Mouse (Mus musculus) heart, embryonic 16.5 days (tissue): ENCODE data around the gene Atp12a. TPM values are rescaled to one million over a fixed set of nuclear protein-coding genes. Genes with fewer than 3 reads are reported as not detected.

Experiments used
- ATAC-seq: fragments of 200-750 bp; cut with Nextera tagmentation; replicated peaks from 2 replicates; pipeline ENCODE4 v1.8.0; 2017; ENCODE audit warnings: moderate number of reproducible peaks; ENCODE audit not compliant: insufficient read depth, low FRiP score; ENCODE audit errors: extremely low read depth
- H3K27ac ChIP-seq: fragments of 300-500 bp; sonication (generic); 2 replicates; pipeline ENCODE4 v1.5.1; 2014; ENCODE audit warnings: mild to moderate bottlenecking, low read length, control low read depth, moderate library complexity
- H3K27me3 ChIP-seq: fragments of 300-500 bp; sonication (generic); 2 replicates; pipeline ENCODE4 v1.6.1; 2014; ENCODE audit warnings: low read length, mixed read lengths; ENCODE audit not compliant: control insufficient read depth, insufficient read depth
- H3K36me3 ChIP-seq: fragments of 300-500 bp; sonication (generic); 2 replicates; pipeline ENCODE4 v1.6.1; 2014; ENCODE audit not compliant: control insufficient read depth, insufficient read depth
- H3K4me1 ChIP-seq: fragments of 300-500 bp; sonication (generic); 2 replicates; pipeline ENCODE4 v1.6.1; 2014; ENCODE audit warnings: low read length, mixed read lengths; ENCODE audit not compliant: control insufficient read depth, insufficient read depth
- H3K4me2 ChIP-seq: fragments of 300-500 bp; sonication (generic); 2 replicates; pipeline ENCODE4 v1.6.1; 2014; ENCODE audit warnings: low read depth, mild to moderate bottlenecking, control low read depth, low read length
- H3K4me3 ChIP-seq: fragments of 300-500 bp; sonication (generic); 2 replicates; pipeline ENCODE4 v1.5.1; 2014; ENCODE audit warnings: mild to moderate bottlenecking, control low read depth, low read length
- H3K9ac ChIP-seq: fragments of 300-500 bp; sonication (generic); 2 replicates; pipeline ENCODE4 v1.6.1; 2014; ENCODE audit warnings: low read length, control low read depth
- H3K9me3 ChIP-seq: fragments of 300-500 bp; sonication (generic); replicated peaks from 2 replicates; pipeline ENCODE4 v1.6.1; 2016; ENCODE audit warnings: low read length; ENCODE audit not compliant: control insufficient read depth
- WGBS: fragments of 180-500 bp; shearing (Covaris S2); extraction: QIAGEN DNeasy Blood & Tissue Kit; methylation state at CpG from one replicate; pipeline ENCODE4 v1.1.7; 2014; 5-methylcytosine and 5-hydroxymethylcytosine counted together
- polyA plus RNA-seq: library from polyadenylated mRNA; unstranded; fragments of >200 nt; fragmentation: Nextera tagmentation; extraction: Ambion mirVana; gene quantifications from 2 replicates; pipeline ENCODE4 v1.2.1, GENCODE M21; 2015

Gene Atp12a
- polyA plus RNA-seq, 1 experiment from 2014 or later: 0.11 TPM

GRCm38 (mm10) chr14:56337696-56338095 lies 27.2 kb upstream of the Atp12a start:
- Histone ChIP-seq H3K9me3 (no peaks in the 10 kb centered on the region), H3K27me3 (no peaks in the 10 kb centered on the region), H3K4me2 (no peak overlapping the region), H3K36me3 (no peaks in the 10 kb centered on the region), H3K27ac (no peak overlapping the region), H3K4me1 (peaks cover 4% of the 10 kb centered on the region), H3K4me3 (no peak overlapping the region), H3K9ac (no peak overlapping the region)
- 85% methylated on average over 2 of the region's 2 CpGs for WGBS
- no peak for ATAC-seq

- H3K4me2 ChIP-seq: no peak overlapping the region
- peaks cover 4% of the 10 kb centered on the region for H3K4me1 ChIP-seq
- H3K9me3 ChIP-seq: no peaks in the 10 kb centered on the region
- no peaks in the 10 kb centered on the region for H3K27me3 ChIP-seq
- H3K9ac ChIP-seq: no peak overlapping the region
- ATAC-seq: no peak
- H3K36me3 ChIP-seq: no peaks in the 10 kb centered on the region
- WGBS: 68% methylated on average over 7 of the region's 7 CpGs
- no peak overlapping the region for H3K4me3 ChIP-seq
- no peak overlapping the region for H3K27ac ChIP-seq
Measured at GRCm38 (mm10) chr14:56338882-56339442, 25.9 kb upstream of the Atp12a start.

- no peak overlapping the region for H3K9ac ChIP-seq
- H3K27me3 ChIP-seq: no peaks in the 10 kb centered on the region
- H3K4me3 ChIP-seq: no peak overlapping the region
- H3K4me2 ChIP-seq: no peak overlapping the region
- no peak overlapping the region for H3K27ac ChIP-seq
- H3K4me1 ChIP-seq: no peaks in the 10 kb centered on the region
- no peaks in the 10 kb centered on the region for H3K9me3 ChIP-seq
- no peak for ATAC-seq
- H3K36me3 ChIP-seq: no peaks in the 10 kb centered on the region
- 72% methylated on average over 3 of the region's 3 CpGs for WGBS
Measured at GRCm38 (mm10) chr14:56348704-56349103, 16.2 kb upstream of the Atp12a start.

- Histone ChIP-seq H3K9me3 (no peaks in the 10 kb centered on the region), H3K4me3 (no peak overlapping the region), H3K9ac (no peak overlapping the region), H3K4me1 (no peaks in the 10 kb centered on the region), H3K36me3 (no peaks in the 10 kb centered on the region), H3K27me3 (no peaks in the 10 kb centered on the region), H3K4me2 (no peak overlapping the region), H3K27ac (no peak overlapping the region)
- no peak for ATAC-seq
- 85% methylated on average over 2 of the region's 2 CpGs for WGBS
Measured at GRCm38 (mm10) chr14:56349541-56349940, 15.3 kb upstream of the Atp12a start.

GRCm38 (mm10) chr14:56351959-56352660 lies 12.8 kb upstream of the Atp12a start:
- H3K4me2 ChIP-seq: no peak overlapping the region
- ATAC-seq: 0 out of 2 replicates have a peak, but pooled peaks have one; percentile 45
- H3K27ac ChIP-seq: no peak overlapping the region
- no peak overlapping the region for H3K9ac ChIP-seq
- H3K4me3 ChIP-seq: no peak overlapping the region
- no peaks in the 10 kb centered on the region for H3K36me3 ChIP-seq
- no peaks in the 10 kb centered on the region for H3K27me3 ChIP-seq
- WGBS: 25% methylated on average over 17 of the region's 17 CpGs
- no peaks in the 10 kb centered on the region for H3K9me3 ChIP-seq
- no peaks in the 10 kb centered on the region for H3K4me1 ChIP-seq

- no peak overlapping the region for H3K27ac ChIP-seq
Measured at GRCm38 (mm10) chr14:56354803-56355202, 10.1 kb upstream of the Atp12a start.

GRCm38 (mm10) chr14:56355396-56355795 lies 9.5 kb upstream of the Atp12a start:
- H3K9ac ChIP-seq: no peak overlapping the region
- no peaks in the 10 kb centered on the region for H3K9me3 ChIP-seq
- H3K4me3 ChIP-seq: no peak overlapping the region
- no peak overlapping the region for H3K4me2 ChIP-seq
- 64% methylated on average over 8 of the region's 8 CpGs for WGBS
- no peaks in the 10 kb centered on the region for H3K4me1 ChIP-seq
- H3K36me3 ChIP-seq: no peaks in the 10 kb centered on the region
- ATAC-seq: no peak
- H3K27ac ChIP-seq: no peak overlapping the region
- no peaks in the 10 kb centered on the region for H3K27me3 ChIP-seq

More at GRCm38 (mm10) chr14:56354803-56355202, 10.1 kb upstream of the Atp12a start:
- H3K9ac ChIP-seq: no peak overlapping the region
- 56% methylated on average over 3 of the region's 3 CpGs for WGBS
- no peak overlapping the region for H3K4me2 ChIP-seq
- H3K4me1 ChIP-seq: no peaks in the 10 kb centered on the region
- H3K36me3 ChIP-seq: no peaks in the 10 kb centered on the region
- no peak overlapping the region for H3K4me3 ChIP-seq
- no peak for ATAC-seq
- no peaks in the 10 kb centered on the region for H3K27me3 ChIP-seq
- no peaks in the 10 kb centered on the region for H3K9me3 ChIP-seq

GRCm38 (mm10) chr14:56356196-56356595 lies 8.7 kb upstream of the Atp12a start:
- no peaks in the 10 kb centered on the region for H3K36me3 ChIP-seq
- H3K27ac ChIP-seq: no peak overlapping the region
- WGBS: 88% methylated on average over 6 of the region's 6 CpGs

GRCm38 (mm10) chr14:56358422-56358821 lies 6.4 kb upstream of the Atp12a start:
- Histone ChIP-seq H3K4me3 (no peak overlapping the region), H3K27me3 (peaks cover 10% of the 10 kb centered on the region), H3K9me3 (no peaks in the 10 kb centered on the region), H3K27ac (no peak overlapping the region), H3K4me2 (no peak overlapping the region), H3K9ac (no peak overlapping the region), H3K36me3 (no peaks in the 10 kb centered on the region), H3K4me1 (no peaks in the 10 kb centered on the region)
- 82% methylated on average over 7 of the region's 7 CpGs for WGBS
- no peak for ATAC-seq

More at GRCm38 (mm10) chr14:56356196-56356595, 8.7 kb upstream of the Atp12a start:
- Histone ChIP-seq H3K9me3 (no peaks in the 10 kb centered on the region), H3K4me3 (no peak overlapping the region), H3K4me1 (no peaks in the 10 kb centered on the region), H3K4me2 (no peak overlapping the region), H3K27me3 (no peaks in the 10 kb centered on the region), H3K9ac (no peak overlapping the region)
- ATAC-seq: no peak
